Mouse (Mus musculus): ENCODE data around the gene Knstrn. TPM values are rescaled to one million over a fixed set of nuclear protein-coding genes. Genes with fewer than 3 reads are reported as not detected.

The Knstrn gene
- total and polyA plus RNA-seq, 3 experiments: 65.7 to 98.1 (median 86.4) TPM

- TF ChIP-seq TAL1 (conservative IDR thresholded peaks at IDR 0.05; ENCODE audit: low read depth, low read length): no peak
- no peak for TF ChIP-seq CTCF (IDR thresholded peaks at IDR 0.05; ENCODE audit: low read depth, low read length)
- no peak for TF ChIP-seq GATA1 (IDR thresholded peaks at IDR 0.05; ENCODE audit: borderline replicate concordance, low read length)
- TF ChIP-seq POLR2AphosphoS5 (IDR thresholded peaks at IDR 0.05; ENCODE audit: insufficient replicate concordance, low read depth, low read length): no peak
- TF ChIP-seq GATA2 (IDR thresholded peaks at IDR 0.05; ENCODE audit: borderline replicate concordance, low read depth, low read length): no peak
- ATAC-seq (ENCODE audit: extremely low read depth, insufficient number of reproducible peaks, low FRiP score, poor library complexity, severe bottlenecking): no peak
- peaks cover 37% of the 10 kb centered on the region for H3K27me3 ChIP-seq (ENCODE audit: insufficient read depth, low read length)
- H3K36me3 ChIP-seq (replicated peaks): no peaks in the 10 kb centered on the region
- no peak for DNase-seq (ENCODE audit: low spot score)
- no peak overlapping the region for H3K4me3 ChIP-seq (ENCODE audit: low read depth, low read length)
- H3K9me3 ChIP-seq (replicated peaks): no peaks in the 10 kb centered on the region
- H3K4me1 ChIP-seq (ENCODE audit: insufficient read depth, low read depth, low read length): peaks cover 2% of the 10 kb centered on the region
These were observed 39.3 kb upstream of the Knstrn start for GRCm38 (mm10) chr2:118774536-118774935.

GRCm38 (mm10) chr2:118775396-118775795 is 38.4 kb upstream of the Knstrn start:
- H3K4me3 ChIP-seq (ENCODE audit: low read depth, low read length): no peak overlapping the region
- TF ChIP-seq POLR2AphosphoS5 (IDR thresholded peaks at IDR 0.05; ENCODE audit: insufficient replicate concordance, low read depth, low read length) (no peak), GATA2 (IDR thresholded peaks at IDR 0.05; ENCODE audit: borderline replicate concordance, low read depth, low read length) (no peak), GATA1 (IDR thresholded peaks at IDR 0.05; ENCODE audit: borderline replicate concordance, low read length) (no peak), CTCF (IDR thresholded peaks at IDR 0.05; ENCODE audit: low read depth, low read length) (no peak)
- H3K27me3 ChIP-seq (ENCODE audit: insufficient read depth, low read length): peaks cover 44% of the 10 kb centered on the region
- no peak for ATAC-seq (ENCODE audit: extremely low read depth, insufficient number of reproducible peaks, low FRiP score, poor library complexity, severe bottlenecking)
- peaks cover 10% of the 10 kb centered on the region for H3K4me1 ChIP-seq (ENCODE audit: insufficient read depth, low read depth, low read length)
- no peaks in the 10 kb centered on the region for H3K36me3 ChIP-seq (replicated peaks)
- DNase-seq (ENCODE audit: low spot score): no peak
- H3K9me3 ChIP-seq (replicated peaks): no peaks in the 10 kb centered on the region

GRCm38 (mm10) chr2:118775846-118776245 is 38.0 kb upstream of the Knstrn start:
- peaks cover 45% of the 10 kb centered on the region for H3K27me3 ChIP-seq (ENCODE audit: insufficient read depth, low read length)

GRCm38 (mm10) chr2:118776295-118776694 is 37.5 kb upstream of the Knstrn start:
- DNase-seq (ENCODE audit: low spot score) (no peak), ATAC-seq (ENCODE audit: extremely low read depth, insufficient number of reproducible peaks, low FRiP score, poor library complexity, severe bottlenecking) (no peak)
- H3K36me3 ChIP-seq (replicated peaks): no peaks in the 10 kb centered on the region
- H3K4me3 ChIP-seq (ENCODE audit: low read depth, low read length): no peak overlapping the region
- TF ChIP-seq GATA2 (IDR thresholded peaks at IDR 0.05; ENCODE audit: borderline replicate concordance, low read depth, low read length): no peak
- TF ChIP-seq CTCF (IDR thresholded peaks at IDR 0.05; ENCODE audit: low read depth, low read length): no peak
- no peak for TF ChIP-seq POLR2AphosphoS5 (IDR thresholded peaks at IDR 0.05; ENCODE audit: insufficient replicate concordance, low read depth, low read length)
- no peak for TF ChIP-seq GATA1 (IDR thresholded peaks at IDR 0.05; ENCODE audit: borderline replicate concordance, low read length)
- no peak for TF ChIP-seq TAL1 (conservative IDR thresholded peaks at IDR 0.05; ENCODE audit: low read depth, low read length)
- H3K27me3 ChIP-seq (ENCODE audit: insufficient read depth, low read length): peaks cover 44% of the 10 kb centered on the region
- H3K9me3 ChIP-seq (replicated peaks): no peaks in the 10 kb centered on the region
- H3K4me1 ChIP-seq (ENCODE audit: insufficient read depth, low read depth, low read length): peaks cover 10% of the 10 kb centered on the region

More at GRCm38 (mm10) chr2:118775846-118776245, 38.0 kb upstream of the Knstrn start:
- H3K4me3 ChIP-seq (ENCODE audit: low read depth, low read length): no peak overlapping the region
- peaks cover 10% of the 10 kb centered on the region for H3K4me1 ChIP-seq (ENCODE audit: insufficient read depth, low read depth, low read length)
- TF ChIP-seq CTCF (IDR thresholded peaks at IDR 0.05; ENCODE audit: low read depth, low read length) (no peak), TAL1 (conservative IDR thresholded peaks at IDR 0.05; ENCODE audit: low read depth, low read length) (no peak), POLR2AphosphoS5 (IDR thresholded peaks at IDR 0.05; ENCODE audit: insufficient replicate concordance, low read depth, low read length) (no peak), GATA1 (IDR thresholded peaks at IDR 0.05; ENCODE audit: borderline replicate concordance, low read length) (no peak)
- H3K9me3 ChIP-seq (replicated peaks): no peaks in the 10 kb centered on the region
- DNase-seq (ENCODE audit: low spot score) (no peak), ATAC-seq (ENCODE audit: extremely low read depth, insufficient number of reproducible peaks, low FRiP score, poor library complexity, severe bottlenecking) (no peak)
- no peaks in the 10 kb centered on the region for H3K36me3 ChIP-seq (replicated peaks)

GRCm38 (mm10) chr2:118778418-118778817 is 35.4 kb upstream of the Knstrn start:
- Histone ChIP-seq H3K36me3 (replicated peaks) (no peaks in the 10 kb centered on the region), H3K4me3 (ENCODE audit: low read depth, low read length) (no peak overlapping the region), H3K9me3 (replicated peaks) (no peaks in the 10 kb centered on the region), H3K4me1 (ENCODE audit: insufficient read depth, low read depth, low read length) (peaks cover 15% of the 10 kb centered on the region), H3K27me3 (ENCODE audit: insufficient read depth, low read length) (peaks cover 34% of the 10 kb centered on the region)
- ATAC-seq (ENCODE audit: extremely low read depth, insufficient number of reproducible peaks, low FRiP score, poor library complexity, severe bottlenecking): no peak
- TF ChIP-seq GATA2 (IDR thresholded peaks at IDR 0.05; ENCODE audit: borderline replicate concordance, low read depth, low read length) (no peak), GATA1 (IDR thresholded peaks at IDR 0.05; ENCODE audit: borderline replicate concordance, low read length) (no peak), TAL1 (conservative IDR thresholded peaks at IDR 0.05; ENCODE audit: low read depth, low read length) (no peak), CTCF (IDR thresholded peaks at IDR 0.05; ENCODE audit: low read depth, low read length) (no peak), POLR2AphosphoS5 (IDR thresholded peaks at IDR 0.05; ENCODE audit: insufficient replicate concordance, low read depth, low read length) (no peak)
- DNase-seq (ENCODE audit: low spot score): no peak

- TF ChIP-seq POLR2AphosphoS5 (IDR thresholded peaks at IDR 0.05; ENCODE audit: insufficient replicate concordance, low read depth, low read length) (no peak), CTCF (IDR thresholded peaks at IDR 0.05; ENCODE audit: low read depth, low read length) (no peak)
- Histone ChIP-seq H3K9me3 (replicated peaks) (no peaks in the 10 kb centered on the region), H3K27me3 (ENCODE audit: insufficient read depth, low read length) (peaks cover 34% of the 10 kb centered on the region), H3K4me1 (ENCODE audit: insufficient read depth, low read depth, low read length) (peaks cover 15% of the 10 kb centered on the region), H3K4me3 (ENCODE audit: low read depth, low read length) (no peak overlapping the region), H3K36me3 (replicated peaks) (no peaks in the 10 kb centered on the region)
- DNase-seq (ENCODE audit: low spot score) (no peak), ATAC-seq (ENCODE audit: extremely low read depth, insufficient number of reproducible peaks, low FRiP score, poor library complexity, severe bottlenecking) (no peak)
These were observed 34.7 kb upstream of the Knstrn start for GRCm38 (mm10) chr2:118779065-118779464.

Measured in G1E (cell line).